Mouse (Mus musculus) MEL (cell line): ENCODE data around the gene Akr1c21. TPM values are rescaled to one million over a fixed set of nuclear protein-coding genes. Genes with fewer than 3 reads are reported as not detected.
"Not testable (repeated sequence)": the region's sequence is repeated elsewhere in the genome, so short reads cannot be mapped to it uniquely, and the experiment has no call there.

Experiments
- DNase-seq: peaks from one replicate; pipeline ENCODE4 v3.0.0; 2011; ENCODE audit warnings: low read depth, low spot score
- H3K27ac ChIP-seq: 2 replicates; pipeline ENCODE4 v1.5.1; 2012; ENCODE audit warnings: low read depth, mild to moderate bottlenecking, control low read depth, low read length, moderate library complexity; ENCODE audit not compliant: control insufficient read depth
- H3K27me3 ChIP-seq, 2 experiments: fragments of 150-350 bp in 1 of 2; sonication (generic) in 1 of 2; 2 replicates each; pipeline ENCODE4 v1.6.1; 2012; ENCODE audit warnings: low read length in 2 of 2, mild to moderate bottlenecking in 2 of 2, improper control_type of control experiment in 1 of 2, moderate library complexity in 1 of 2; ENCODE audit not compliant: insufficient read depth in 2 of 2, control insufficient read depth in 1 of 2
- H3K36me3 ChIP-seq, 2 experiments: 2 replicates each; pipeline ENCODE4 v1.6.1; 2012 to 2014; ENCODE audit warnings: low read length in 2 of 2, improper control_type of control experiment in 1 of 2, inconsistent platforms in 1 of 2, mild to moderate bottlenecking in 1 of 2; ENCODE audit not compliant: insufficient read depth in 2 of 2, control insufficient read depth in 1 of 2
- H3K4me1 ChIP-seq, 2 experiments: fragments of 150-350 bp in 1 of 2; sonication (generic) in 1 of 2; 2 replicates each; pipeline ENCODE4 v1.6.1; 2012; ENCODE audit warnings: low read length in 2 of 2, improper control_type of control experiment in 1 of 2, mild to moderate bottlenecking in 1 of 2; ENCODE audit not compliant: insufficient read depth in 2 of 2, control insufficient read depth in 1 of 2
- H3K4me3 ChIP-seq, 2 experiments: fragments of 150-350 bp in 1 of 2; sonication (generic) in 1 of 2; 2 replicates each; pipeline ENCODE4 v1.5.1; 2012; ENCODE audit warnings: low read depth in 2 of 2, low read length in 2 of 2, mild to moderate bottlenecking in 2 of 2, moderate library complexity in 2 of 2, control low read depth in 1 of 2, improper control_type of control experiment in 1 of 2; ENCODE audit not compliant: control insufficient read depth in 1 of 2, insufficient read depth in 1 of 2
- H3K79me2 ChIP-seq: 2 replicates; pipeline ENCODE4 v1.6.1; 2012; ENCODE audit warnings: mild to moderate bottlenecking, low read length, moderate library complexity; ENCODE audit not compliant: control insufficient read depth, poor library complexity, insufficient read depth
- H3K9ac ChIP-seq: 2 replicates; pipeline ENCODE4 v1.6.1; 2012; ENCODE audit warnings: low read depth, mild to moderate bottlenecking, control low read depth, low read length, moderate library complexity; ENCODE audit not compliant: control insufficient read depth, poor library complexity, severe bottlenecking
- H3K9me3 ChIP-seq: fragments of 150-350 bp; sonication (generic); replicated peaks from 2 replicates; pipeline ENCODE4 v1.6.1; 2012; ENCODE audit warnings: mild to moderate bottlenecking, low read length, improper control_type of control experiment, moderate library complexity; ENCODE audit not compliant: insufficient read depth
- CTCF ChIP-seq, 3 experiments: IDR thresholded peaks in 2 of 3; conservative IDR thresholded peaks in 1 of 3; 2 replicates each; pipeline ENCODE4 v1.5.1; 2011 to 2012; ENCODE audit warnings: low read length in 3 of 3, low read depth in 2 of 3, mild to moderate bottlenecking in 2 of 3, improper control_type of control experiment in 1 of 3, inconsistent platforms in 1 of 3, mixed read lengths in 1 of 3, moderate library complexity in 1 of 3; ENCODE audit not compliant: control insufficient read depth in 1 of 3, insufficient read depth in 1 of 3, poor library complexity in 1 of 3, severe bottlenecking in 1 of 3
- E2F4 ChIP-seq: IDR thresholded peaks from 2 replicates; pipeline ENCODE4 v1.6.1; 2011; ENCODE audit warnings: low read depth, low read length, improper control_type of control experiment, borderline replicate concordance
- ETS1 ChIP-seq: IDR thresholded peaks from 2 replicates; pipeline ENCODE4 v1.6.1; 2012; ENCODE audit warnings: low read depth, mild to moderate bottlenecking, inconsistent platforms, low read length, improper control_type of control experiment, moderate library complexity
- HCFC1 ChIP-seq: IDR thresholded peaks from 2 replicates; pipeline ENCODE4 v1.6.1; 2012; ENCODE audit warnings: low read depth, mild to moderate bottlenecking, inconsistent platforms, low read length, improper control_type of control experiment, moderate library complexity
- JUND ChIP-seq: IDR thresholded peaks from 2 replicates; pipeline ENCODE4 v1.6.1; 2011; ENCODE audit warnings: low read depth, mild to moderate bottlenecking, improper control_type of control experiment, low read length
- KAT2A ChIP-seq: conservative IDR thresholded peaks from 2 replicates; pipeline ENCODE4 v1.6.1; 2012; ENCODE audit warnings: low read depth, low read length, improper control_type of control experiment, inconsistent platforms
- MAX ChIP-seq: IDR thresholded peaks from 2 replicates; pipeline ENCODE4 v1.6.1; 2011; ENCODE audit warnings: low read length, improper control_type of control experiment
- MXI1 ChIP-seq: IDR thresholded peaks from 2 replicates; pipeline ENCODE4 v1.6.1; 2011; ENCODE audit warnings: mild to moderate bottlenecking, low read depth, low read length, improper control_type of control experiment
- MYB ChIP-seq: IDR thresholded peaks from 2 replicates; pipeline ENCODE4 v1.6.1; 2011; ENCODE audit warnings: mild to moderate bottlenecking, low read depth, low read length, improper control_type of control experiment
- NELFE ChIP-seq: IDR thresholded peaks from 2 replicates; pipeline ENCODE4 v1.6.1; 2011; ENCODE audit warnings: low read depth, low read length, improper control_type of control experiment
- NRF1 ChIP-seq: IDR thresholded peaks from 2 replicates; pipeline ENCODE4 v1.6.1; 2014; ENCODE audit warnings: low read depth, mild to moderate bottlenecking, inconsistent platforms, low read length, improper control_type of control experiment, moderate library complexity; ENCODE audit not compliant: poor library complexity, insufficient read depth, severe bottlenecking
- POLR2A ChIP-seq, 2 experiments: IDR thresholded peaks; 2 replicates each; pipeline ENCODE4 v1.6.1; 2011 to 2012; ENCODE audit warnings: low read length in 2 of 2, mild to moderate bottlenecking in 2 of 2, control low read depth in 1 of 2, improper control_type of control experiment in 1 of 2, low read depth in 1 of 2, moderate library complexity in 1 of 2; ENCODE audit not compliant: control insufficient read depth in 1 of 2, insufficient read depth in 1 of 2, poor library complexity in 1 of 2
- POLR2AphosphoS5 ChIP-seq: IDR thresholded peaks from 2 replicates; pipeline ENCODE4 v1.6.1; 2012; ENCODE audit warnings: low read depth, borderline replicate concordance, mild to moderate bottlenecking, inconsistent platforms, low read length, moderate library complexity, mixed read lengths
- SMC3 ChIP-seq: IDR thresholded peaks from 2 replicates; pipeline ENCODE4 v1.6.1; 2011; ENCODE audit warnings: low read depth, low read length, improper control_type of control experiment
- TBP ChIP-seq: IDR thresholded peaks from 2 replicates; pipeline ENCODE4 v1.8.0; 2011; ENCODE audit warnings: low read depth, low read length, improper control_type of control experiment
- UBTF ChIP-seq: IDR thresholded peaks from 2 replicates; pipeline ENCODE4 v1.6.1; 2012; ENCODE audit warnings: low read depth, mild to moderate bottlenecking, inconsistent platforms, low read length, improper control_type of control experiment, moderate library complexity, borderline replicate concordance; ENCODE audit not compliant: insufficient read depth
- ZKSCAN1 ChIP-seq: IDR thresholded peaks from 2 replicates; pipeline ENCODE4 v1.6.1; 2012; ENCODE audit warnings: low read depth, mild to moderate bottlenecking, inconsistent platforms, low read length, improper control_type of control experiment, moderate library complexity
- polyA plus RNA-seq, 2 experiments: library from polyadenylated mRNA; stranded (reverse) in 1 of 2; unstranded in 1 of 2; fragments of >175 nt in 1 of 2; fragments of >200 nt in 1 of 2; gene quantifications; 2 replicates each; pipeline versions ENCODE4 v1.2.1 to v1.2.4; 2012; ENCODE audit warnings: low replicate concordance in 2 of 2, low read depth in 1 of 2; ENCODE audit not compliant: insufficient read length in 2 of 2, insufficient read depth in 1 of 2, missing spikeins in 1 of 2
- total RNA-seq: library from RNA; depleted of rRNA; stranded (reverse); fragments of 300-350 nt; gene quantifications from 2 replicates; pipeline ENCODE4 v1.2.3, GENCODE M21; 2012

Akr1c21 gene
- total and polyA plus RNA-seq, 3 experiments, result 0.18 to 0.39 TPM; not detected in 1

DNA sequence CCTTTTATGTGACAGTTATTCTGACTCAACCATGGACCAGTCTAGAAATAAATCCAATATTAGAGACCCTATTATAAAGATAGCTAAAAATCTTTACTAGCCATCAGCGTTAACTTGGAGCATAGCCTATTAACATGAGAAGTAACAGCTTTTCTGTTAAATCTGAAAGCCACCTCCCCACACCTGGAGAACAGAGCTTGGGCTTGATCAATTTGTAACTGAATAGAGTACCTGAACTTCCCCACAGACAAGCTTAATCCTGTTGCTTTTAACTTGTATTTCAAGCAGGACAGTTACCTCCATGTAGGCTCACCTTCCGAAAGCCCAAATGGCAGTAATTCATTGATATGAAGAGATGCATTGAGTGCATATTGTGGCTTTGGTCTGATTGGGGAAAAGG is 7.9 kb upstream of the Akr1c21 start:
- H3K4me1 ChIP-seq, result no peaks in the 10 kb centered on the region
- no peak overlapping the region for H3K4me3 ChIP-seq
- H3K27me3 ChIP-seq, result no peaks in the 10 kb centered on the region
- no peaks in the 10 kb centered on the region for H3K9me3 ChIP-seq
- H3K27ac ChIP-seq, result no peak overlapping the region
- H3K36me3 ChIP-seq, result peaks cover 0 to 2% of the 10 kb centered on the region in 2 experiments; a peak in 2 of 4 replicates
- H3K9ac ChIP-seq, result no peak overlapping the region
- TF ChIP-seq E2F4 (no peak), MAX (no peak), HCFC1 (no peak), JUND (no peak), CTCF (IDR thresholded peaks at IDR 0.05 in 2 of 3, conservative IDR thresholded peaks at IDR 0.05 in 1 of 3; ENCODE audit: control insufficient read depth in 1 of 3, insufficient read depth in 1 of 3, low read depth in 2 of 3, low read length in 3 of 3, poor library complexity in 1 of 3, severe bottlenecking in 1 of 3) (no peak), NELFE (no peak), UBTF (no peak), POLR2AphosphoS5 (no peak), ZKSCAN1 (no peak), MYB (no peak), SMC3 (no peak)
- no peaks in the 10 kb centered on the region for H3K79me2 ChIP-seq
- no peak for DNase-seq

- no peak overlapping the region for H3K27ac ChIP-seq
- no peaks in the 10 kb centered on the region for H3K27me3 ChIP-seq
- TF ChIP-seq ETS1, result no peak
- no peak for TF ChIP-seq POLR2A (IDR thresholded peaks at IDR 0.05; ENCODE audit: control insufficient read depth in 1 of 2, insufficient read depth in 1 of 2, low read depth in 1 of 2, low read length in 2 of 2, poor library complexity in 1 of 2)
- TF ChIP-seq TBP, result no peak
- TF ChIP-seq MXI1, result no peak
- TF ChIP-seq NRF1, result no peak
- no peak for TF ChIP-seq KAT2A
- no peak overlapping the region for H3K4me3 ChIP-seq
- no peak overlapping the region for H3K9ac ChIP-seq
- H3K36me3 ChIP-seq, result no peaks in the 10 kb centered on the region
- H3K9me3 ChIP-seq, result no peaks in the 10 kb centered on the region
- H3K4me1 ChIP-seq, result no peaks in the 10 kb centered on the region
- no peaks in the 10 kb centered on the region for H3K79me2 ChIP-seq
- no peak for DNase-seq
Measured at GRCm38 (mm10) chr13:4576921-4577320, 3.0 kb downstream of the Akr1c21 start.

DNA sequence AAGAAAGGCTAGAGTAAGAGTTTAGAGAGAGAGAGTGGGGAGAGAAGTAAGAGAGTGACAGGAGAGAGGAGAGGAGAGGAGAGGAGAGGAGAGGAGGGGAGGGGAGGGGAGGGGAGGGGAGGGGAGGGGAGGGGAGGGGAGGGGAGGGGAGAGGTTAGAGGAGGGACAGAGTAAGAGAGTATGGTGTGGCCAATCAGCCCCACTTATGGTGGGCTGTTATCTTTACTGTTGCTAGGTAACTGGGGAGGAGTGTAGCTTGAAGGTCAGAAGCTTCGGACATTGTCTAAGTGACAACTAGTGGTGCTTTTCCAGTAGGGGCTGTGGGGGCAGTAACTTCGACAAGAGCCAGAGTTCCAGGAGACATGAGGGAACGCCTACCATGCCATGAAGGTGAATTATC is 29.6 kb downstream of the Akr1c21 start:
- not testable (repeated sequence) for H3K9me3 ChIP-seq, DNase-seq, H3K4me3 ChIP-seq, H3K79me2 ChIP-seq, H3K9ac ChIP-seq, H3K27me3 ChIP-seq, H3K4me1 ChIP-seq, H3K36me3 ChIP-seq, H3K27ac ChIP-seq
